Mouse (Mus musculus) liver, embryonic 12.5 days (tissue): Measurements from ENCODE around the gene Cdadc1. TPM values are rescaled to one million over a fixed set of nuclear protein-coding genes. Genes with fewer than 3 reads are reported as not detected.

Source experiments
- ATAC-seq: fragments of 200-750 bp; cut with Nextera tagmentation; 2 replicates; pipeline ENCODE4 v1.8.0; 2017; ENCODE audit warnings: moderate number of reproducible peaks, mild to moderate bottlenecking, moderate library complexity
- H3K27ac ChIP-seq: fragments of 300-500 bp; sonication (generic); 2 replicates; pipeline ENCODE4 v1.5.1; 2016; ENCODE audit warnings: mild to moderate bottlenecking
- H3K27me3 ChIP-seq: fragments of 300-500 bp; sonication (generic); replicated peaks from 2 replicates; pipeline ENCODE4 v1.6.1; 2016; ENCODE audit warnings: mild to moderate bottlenecking, moderate library complexity
- H3K36me3 ChIP-seq: fragments of 300-500 bp; sonication (generic); 2 replicates; pipeline ENCODE4 v1.6.1; 2016; ENCODE audit warnings: mild to moderate bottlenecking, moderate library complexity
- H3K4me1 ChIP-seq: fragments of 300-500 bp; sonication (generic); 2 replicates; pipeline ENCODE4 v1.6.1; 2016
- H3K4me2 ChIP-seq: fragments of 300-500 bp; sonication (generic); 2 replicates; pipeline ENCODE4 v1.6.1; 2016; ENCODE audit warnings: mild to moderate bottlenecking, moderate library complexity
- H3K4me3 ChIP-seq: fragments of 300-500 bp; sonication (generic); 2 replicates; pipeline ENCODE4 v1.5.1; 2016; ENCODE audit warnings: mild to moderate bottlenecking, moderate library complexity
- H3K9ac ChIP-seq: fragments of 300-500 bp; sonication (generic); 2 replicates; pipeline ENCODE4 v1.6.1; 2016; ENCODE audit warnings: mild to moderate bottlenecking, moderate library complexity
- H3K9me3 ChIP-seq: fragments of 300-500 bp; sonication (generic); replicated peaks from 2 replicates; pipeline ENCODE4 v1.6.1; 2016; ENCODE audit warnings: mild to moderate bottlenecking, moderate library complexity
- WGBS: fragments of 180-500 bp; shearing (Covaris S2); methylation state at CpG from one replicate; pipeline ENCODE4 v1.1.7; 2016; ENCODE audit not compliant: insufficient replicate concordance; 5-methylcytosine and 5-hydroxymethylcytosine counted together
- polyA plus RNA-seq: library from polyadenylated mRNA; unstranded; fragments of >200 nt; fragmentation: Nextera tagmentation; extraction: Ambion mirVana; gene quantifications from 2 replicates; pipeline ENCODE4 v1.2.1, GENCODE M21; 2016

Cdadc1 gene
- polyA plus RNA-seq, 1 experiment from 2014 or later, result 23.1 TPM

DNA sequence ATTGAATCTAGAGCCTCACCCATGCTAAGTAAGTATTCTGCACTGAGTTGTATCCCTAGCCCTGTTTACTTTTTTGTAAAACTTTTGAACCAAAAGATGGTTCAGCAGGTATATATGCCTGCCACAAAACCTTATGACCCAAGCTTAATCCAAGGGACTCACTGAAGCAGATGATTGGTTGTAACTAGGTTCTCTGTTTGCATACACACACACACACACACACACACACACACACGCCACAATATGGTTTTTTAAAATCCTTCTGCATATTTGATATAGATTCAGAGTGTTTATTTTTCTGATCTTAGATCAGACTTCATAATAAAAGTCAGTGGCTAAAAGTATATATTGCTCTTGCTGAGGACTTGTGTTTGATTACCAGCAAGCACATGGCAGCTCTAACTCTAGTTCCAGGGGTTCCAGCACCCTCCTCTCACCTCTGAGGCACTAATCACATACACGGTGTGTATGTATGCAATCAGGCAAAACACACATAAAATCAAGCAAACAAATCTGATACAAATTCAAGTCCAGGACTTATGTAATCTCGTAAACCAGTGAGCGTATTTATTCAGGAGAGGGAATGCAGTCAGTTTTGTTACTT lies 59.8 kb downstream of the Cdadc1 start:
- H3K4me2 ChIP-seq, result no peak overlapping the region
- H3K36me3 ChIP-seq, result peaks cover 11% of the 10 kb centered on the region; the same call in 1 of the 2 replicates
- no peak for ATAC-seq
- no peak overlapping the region for H3K27ac ChIP-seq
- no peaks in the 10 kb centered on the region for H3K4me1 ChIP-seq
- no peaks in the 10 kb centered on the region for H3K9me3 ChIP-seq
- no peak overlapping the region for H3K9ac ChIP-seq
- 88% methylated on average over 4 of the region's 4 CpGs for WGBS
- no peak overlapping the region for H3K4me3 ChIP-seq
- no peaks in the 10 kb centered on the region for H3K27me3 ChIP-seq

DNA sequence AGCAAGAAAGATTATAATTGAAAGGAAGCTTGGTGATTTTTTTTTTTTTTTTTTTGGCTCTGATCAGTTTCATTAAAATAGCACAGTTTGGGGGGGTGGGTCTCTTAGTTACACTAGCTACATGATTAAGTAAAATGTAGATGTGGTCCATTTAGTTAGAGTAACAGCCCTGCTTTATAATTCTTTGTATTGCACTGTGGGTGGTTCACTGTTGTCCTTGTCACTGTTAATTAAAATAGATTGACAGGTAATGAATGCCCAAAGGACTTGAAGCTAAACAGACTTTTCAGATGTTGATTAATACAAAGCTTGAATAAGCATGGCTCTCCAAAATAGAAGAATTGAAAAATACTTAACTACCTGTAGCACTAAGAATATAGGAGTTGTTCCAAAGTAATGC lies 63.9 kb downstream of the Cdadc1 start:
- Histone ChIP-seq H3K27me3 (no peaks in the 10 kb centered on the region), H3K4me3 (no peak overlapping the region), H3K9me3 (no peaks in the 10 kb centered on the region), H3K4me2 (no peak overlapping the region), H3K36me3 (peaks cover 7% of the 10 kb centered on the region; the same call in 1 of the 2 replicates), H3K4me1 (no peaks in the 10 kb centered on the region), H3K27ac (no peak overlapping the region), H3K9ac (no peak overlapping the region)
- ATAC-seq, result no peak

DNA sequence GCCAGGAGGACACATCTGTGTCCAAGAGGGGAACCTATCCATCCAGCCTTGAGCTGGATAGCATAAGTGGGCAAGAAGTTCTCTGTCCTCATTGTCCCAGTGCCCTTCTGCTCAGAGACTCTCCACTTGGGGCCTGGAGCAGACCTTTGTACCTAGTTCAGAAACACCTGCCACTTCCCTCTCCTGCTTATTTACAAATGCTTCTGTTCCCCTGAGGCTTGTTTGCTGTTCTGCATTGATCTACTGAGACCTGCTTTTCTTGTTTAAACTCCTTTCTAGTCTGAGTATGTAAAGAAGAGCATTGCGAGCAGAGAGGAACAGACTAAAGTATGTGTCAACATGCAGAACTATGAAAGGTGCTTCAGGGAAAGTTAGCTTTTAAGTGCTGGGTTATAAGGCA lies 64.8 kb downstream of the Cdadc1 start:
- ATAC-seq, result peak; percentile 27; the same call in 1 of the 2 replicates
- peaks cover 7% of the 10 kb centered on the region; the same call in 1 of the 2 replicates for H3K36me3 ChIP-seq
- no peaks in the 10 kb centered on the region for H3K4me1 ChIP-seq
- no peaks in the 10 kb centered on the region for H3K9me3 ChIP-seq
- no peaks in the 10 kb centered on the region for H3K27me3 ChIP-seq
- no peak overlapping the region for H3K4me3 ChIP-seq
- no peak overlapping the region for H3K4me2 ChIP-seq
- no peak overlapping the region for H3K9ac ChIP-seq
- WGBS, result 77% methylated on average over 1 of the region's 1 CpGs
- no peak overlapping the region for H3K27ac ChIP-seq

DNA sequence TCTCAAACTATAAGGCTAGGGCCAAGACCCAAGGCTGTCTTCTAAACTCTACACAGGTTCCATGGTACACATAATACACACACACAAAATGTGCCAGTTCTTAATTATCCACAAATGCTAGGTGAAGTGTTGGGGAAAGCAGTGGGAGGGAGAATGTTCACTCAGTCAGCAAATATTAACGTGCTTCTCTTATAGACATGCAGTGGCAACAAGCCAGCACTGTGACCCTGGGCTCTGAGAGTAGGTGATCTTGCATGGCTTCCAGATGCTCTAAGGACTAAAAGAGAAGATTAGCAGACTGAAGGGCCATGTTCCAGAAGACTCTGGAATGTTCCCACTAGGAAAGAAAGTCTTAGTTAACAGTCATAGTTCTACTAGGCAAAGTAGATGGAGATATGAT lies 67.0 kb downstream of the Cdadc1 start:
- H3K4me2 ChIP-seq, result no peak overlapping the region
- no peak overlapping the region for H3K9ac ChIP-seq
- H3K9me3 ChIP-seq, result no peaks in the 10 kb centered on the region
- no peak overlapping the region for H3K27ac ChIP-seq
- 87% methylated on average over 1 of the region's 1 CpGs for WGBS
- H3K4me3 ChIP-seq, result no peak overlapping the region
- H3K36me3 ChIP-seq, result peaks cover 12% of the 10 kb centered on the region
- ATAC-seq, result no peak
- no peaks in the 10 kb centered on the region for H3K4me1 ChIP-seq
- H3K27me3 ChIP-seq, result no peaks in the 10 kb centered on the region

DNA sequence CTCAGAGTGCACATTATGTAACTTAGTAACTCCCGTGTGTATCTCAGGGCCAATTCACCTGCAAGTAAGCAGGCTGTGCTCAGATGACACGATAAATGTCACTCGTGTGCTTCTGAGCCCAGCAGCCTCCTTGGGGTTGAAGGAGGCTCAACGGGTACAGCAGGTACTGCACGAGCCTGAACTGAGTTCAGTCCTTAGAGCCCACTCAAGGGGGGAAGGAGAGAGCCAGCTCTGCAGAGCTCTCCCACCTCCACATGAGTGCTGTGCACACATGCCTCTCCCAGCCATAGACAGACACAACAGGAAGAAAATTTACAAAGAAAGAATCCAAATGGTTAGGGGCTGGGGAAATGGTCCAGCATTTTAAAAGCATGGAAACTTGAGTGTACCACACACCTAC lies 71.9 kb downstream of the Cdadc1 start:
- Histone ChIP-seq H3K27me3 (no peaks in the 10 kb centered on the region), H3K9ac (no peak overlapping the region), H3K4me3 (no peak overlapping the region), H3K36me3 (peaks cover 14% of the 10 kb centered on the region), H3K27ac (no peak overlapping the region), H3K4me1 (0 out of 2 replicates have a peak, but pooled peaks cover 4% of the 10 kb centered on the region), H3K4me2 (no peak overlapping the region), H3K9me3 (no peaks in the 10 kb centered on the region)
- ATAC-seq, result no peak
- WGBS, result 53% methylated on average over 5 of the region's 5 CpGs

DNA sequence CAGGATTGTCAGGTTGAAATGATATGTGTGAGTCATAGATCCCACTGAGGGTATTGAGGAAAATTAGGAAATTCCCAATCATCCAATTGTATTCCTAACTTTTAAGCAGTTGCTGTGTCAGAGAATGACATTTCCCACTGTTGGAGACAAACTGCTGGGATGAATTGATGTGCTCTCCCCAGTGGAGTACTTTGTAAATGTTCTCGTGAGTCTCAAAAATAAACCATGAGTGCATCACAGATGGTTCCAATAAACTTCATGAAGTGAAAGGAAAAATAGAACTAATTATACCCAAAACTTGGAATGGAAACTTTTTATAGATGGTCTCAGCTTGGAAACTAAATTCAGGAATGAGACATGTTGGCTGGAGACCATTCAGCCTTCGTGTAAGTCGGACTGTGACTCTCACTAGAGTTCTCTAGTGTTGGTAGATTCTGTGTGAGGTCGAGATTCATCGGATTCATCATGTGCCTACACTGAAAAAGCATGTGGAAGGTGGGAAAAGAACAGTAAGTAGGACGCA lies 83.8 kb downstream of the Cdadc1 start:
- ATAC-seq, result no peak
- H3K27me3 ChIP-seq, result no peaks in the 10 kb centered on the region
- no peak overlapping the region for H3K4me2 ChIP-seq
- H3K9ac ChIP-seq, result no peak overlapping the region
- no peak overlapping the region for H3K27ac ChIP-seq
- H3K36me3 ChIP-seq, result peaks cover 4% of the 10 kb centered on the region; the same call in 1 of the 2 replicates
- no peak overlapping the region for H3K4me3 ChIP-seq
- H3K4me1 ChIP-seq, result no peaks in the 10 kb centered on the region
- H3K9me3 ChIP-seq, result no peaks in the 10 kb centered on the region
- 84% methylated on average over 6 of the region's 6 CpGs for WGBS

Other genes with a start within 250 kb of the Cdadc1 start
- gene Phf11d, start 232.5 kb downstream of the Cdadc1 start, polyA plus RNA-seq, result 0.45 and 0.65 TPM in 2 replicates
- gene Phf11c, start 202.6 kb downstream of the Cdadc1 start, polyA plus RNA-seq, result 0.67 and 0.71 TPM in 2 replicates
- 9.8 and 11.4 TPM in 2 replicates for gene Setdb2, start 157.1 kb downstream of the Cdadc1 start, polyA plus RNA-seq
- gene Cab39l, start 157.0 kb downstream of the Cdadc1 start, polyA plus RNA-seq, result 37.8 and 40.4 TPM in 2 replicates
- gene Shisa2, start 27.3 kb upstream of the Cdadc1 start, polyA plus RNA-seq, result 3.0 and 3.6 TPM in 2 replicates